Mouse (Mus musculus): ENCODE data around the gene Sox21.

Sox21 gene

GRCm38 (mm10) chr14:118225061-118225743 is 11.6 kb downstream of the Sox21 start:
- no peak for DNase-seq

DNA sequence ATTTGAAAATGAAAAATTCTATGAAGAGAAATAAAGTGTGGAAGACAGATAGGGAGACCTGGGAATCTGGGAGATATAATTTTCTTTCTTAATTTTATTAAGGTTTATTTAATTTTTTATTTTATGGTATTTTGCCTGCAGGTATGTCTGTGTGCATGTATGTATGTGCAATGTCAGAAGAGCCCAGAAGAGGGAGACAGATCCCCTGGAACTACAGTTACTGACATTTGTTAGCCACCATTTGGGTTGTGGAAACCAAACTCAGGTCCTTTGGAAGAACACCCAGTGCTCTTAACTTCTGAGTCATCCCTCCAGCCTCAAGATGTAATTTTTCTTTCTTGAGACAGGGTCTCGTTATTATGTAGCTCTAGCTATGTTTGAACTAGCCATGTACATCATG is 15.9 kb downstream of the Sox21 start:
- peak; percentile 14 for DNase-seq

- no peak for DNase-seq
Observed at GRCm38 (mm10) chr14:118216826-118217225, 20.0 kb downstream of the Sox21 start.

- DNase-seq, result peak; percentile 71
Observed at GRCm38 (mm10) chr14:118212188-118212804, 24.5 kb downstream of the Sox21 start.

- DNase-seq, result peak; percentile 75
Observed at GRCm38 (mm10) chr14:118209642-118210041, 27.2 kb downstream of the Sox21 start.

GRCm38 (mm10) chr14:118207347-118207746 is 29.5 kb downstream of the Sox21 start:
- DNase-seq, result no peak

DNA sequence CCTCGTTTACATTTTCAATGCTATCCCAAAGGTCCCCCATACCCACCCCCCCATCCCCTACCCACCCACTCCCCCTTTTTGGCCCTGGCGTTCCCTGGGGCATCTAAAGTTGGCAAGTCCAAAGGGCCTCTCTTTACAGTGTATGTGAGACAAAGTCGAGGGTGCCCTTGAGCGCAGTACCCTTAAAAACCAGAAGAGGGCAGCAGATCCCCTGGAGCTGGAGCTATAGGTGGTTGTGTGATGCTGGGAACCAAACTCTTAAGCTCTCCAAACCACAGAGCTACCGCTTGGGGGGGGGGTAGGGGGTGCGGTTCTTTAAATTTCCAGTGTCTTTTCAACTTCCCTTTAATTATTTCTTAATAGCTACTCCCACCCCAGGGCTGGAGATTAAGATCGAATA is 33.8 kb downstream of the Sox21 start:
- DNase-seq, result no peak

DNA sequence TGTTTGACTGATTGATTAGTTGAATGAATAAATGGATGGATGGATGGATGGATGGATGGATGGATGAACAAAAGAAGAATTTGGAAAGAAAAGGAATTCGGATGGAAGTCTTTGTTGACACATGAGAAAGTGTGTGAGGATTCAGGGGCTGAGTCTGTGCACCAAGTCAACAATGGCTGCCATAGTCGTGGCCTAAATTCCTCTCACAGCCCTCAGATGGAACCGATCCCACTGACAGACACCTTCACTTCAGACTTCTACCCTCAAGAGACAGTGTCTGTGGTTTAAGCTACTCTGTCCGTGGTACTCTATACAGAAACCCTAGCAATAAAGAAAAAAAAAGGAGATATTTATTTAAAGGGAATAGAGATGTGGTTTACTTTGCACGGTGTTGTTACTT is 34.8 kb downstream of the Sox21 start:
- DNase-seq, result no peak

DNA sequence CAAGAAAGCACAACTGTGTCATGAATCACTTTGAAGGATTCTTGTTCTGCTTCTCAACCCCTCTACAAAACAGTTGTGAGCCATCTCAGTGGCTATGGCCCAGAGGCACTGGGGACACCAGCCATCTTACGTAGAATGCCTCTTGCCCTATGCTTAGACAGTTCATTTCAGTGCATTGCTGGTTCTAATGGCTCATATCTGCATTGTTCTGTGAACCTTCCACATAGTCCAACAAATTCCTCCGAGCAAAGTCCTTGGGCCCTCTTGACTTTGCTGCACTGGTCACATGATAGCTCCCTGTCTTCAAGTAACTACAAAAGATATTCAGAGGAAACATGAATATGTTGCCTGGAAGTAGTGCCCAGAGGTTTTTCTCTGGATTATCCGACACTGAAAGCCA is 36.1 kb downstream of the Sox21 start:
- DNase-seq, result no peak

DNA sequence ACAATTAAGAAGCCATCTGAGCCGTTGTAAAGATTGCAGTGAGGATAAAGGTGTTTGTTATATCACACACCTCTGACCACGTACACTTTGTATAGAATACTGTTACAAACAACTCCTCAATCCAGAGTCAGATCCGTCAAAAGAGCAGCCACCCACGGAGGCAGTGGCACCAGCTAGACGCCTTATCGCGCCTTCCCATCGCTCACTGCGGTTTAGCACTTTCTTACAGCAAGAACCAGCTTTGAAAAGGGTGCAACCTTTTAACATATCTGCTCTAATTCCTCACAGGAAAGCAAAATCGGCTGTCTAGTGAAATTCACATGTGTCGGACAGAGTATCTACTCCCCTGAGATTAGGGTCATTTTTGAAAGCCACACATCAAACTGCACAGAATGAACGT is 39.8 kb downstream of the Sox21 start:
- DNase-seq, result no peak

GRCm38 (mm10) chr14:118194219-118194914 is 42.5 kb downstream of the Sox21 start:
- DNase-seq, result no peak

DNA sequence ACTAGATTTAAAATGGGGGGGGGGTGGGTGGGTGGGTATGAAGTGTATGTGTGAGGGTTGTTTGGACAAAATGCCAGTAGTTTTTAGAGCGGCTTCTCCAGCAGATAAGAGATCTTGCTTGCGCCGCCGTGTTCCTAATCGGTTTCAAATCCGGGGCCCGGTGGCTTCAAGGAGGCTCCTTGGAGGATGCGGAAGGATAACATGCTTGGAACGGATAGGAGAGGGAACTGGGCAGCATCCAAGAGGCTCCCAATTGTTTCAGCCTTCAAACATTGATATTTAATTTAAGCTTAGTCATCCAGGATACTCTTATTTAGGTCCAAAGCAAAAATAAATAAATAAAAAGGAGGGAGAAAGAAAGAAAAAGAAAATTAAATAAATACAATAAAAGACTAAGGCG is 43.2 kb downstream of the Sox21 start:
- DNase-seq, result no peak

DNA sequence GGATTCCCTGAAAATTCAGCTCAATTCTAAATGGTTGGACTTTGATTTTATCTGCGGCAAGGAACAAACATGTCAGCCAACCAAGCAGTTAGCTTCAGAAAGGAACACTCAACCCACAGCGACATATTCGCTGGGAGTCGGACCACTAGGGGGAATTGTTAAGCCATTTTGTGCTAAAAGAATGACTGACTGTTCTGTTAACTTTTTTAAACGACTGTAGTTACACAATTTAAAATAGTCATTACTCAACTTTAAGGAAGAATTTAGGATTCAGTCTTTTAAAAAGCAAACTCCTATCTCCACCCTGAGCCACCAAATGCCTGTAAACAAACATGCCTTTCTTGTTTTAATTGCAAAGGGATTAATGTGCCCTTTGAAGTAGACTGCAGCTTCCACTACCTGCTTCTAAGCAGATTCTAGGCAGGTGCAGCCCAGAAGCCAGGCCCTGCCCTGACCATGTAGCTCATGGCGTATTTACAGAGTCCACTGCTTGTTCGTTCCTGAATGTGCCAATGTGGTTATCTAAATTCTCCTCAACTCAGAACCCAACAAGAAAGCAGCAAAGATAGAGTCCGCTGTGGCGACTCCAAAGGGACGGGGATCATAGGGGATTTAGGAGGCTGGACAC is 43.7 kb downstream of the Sox21 start:
- DNase-seq, result no peak

DNA sequence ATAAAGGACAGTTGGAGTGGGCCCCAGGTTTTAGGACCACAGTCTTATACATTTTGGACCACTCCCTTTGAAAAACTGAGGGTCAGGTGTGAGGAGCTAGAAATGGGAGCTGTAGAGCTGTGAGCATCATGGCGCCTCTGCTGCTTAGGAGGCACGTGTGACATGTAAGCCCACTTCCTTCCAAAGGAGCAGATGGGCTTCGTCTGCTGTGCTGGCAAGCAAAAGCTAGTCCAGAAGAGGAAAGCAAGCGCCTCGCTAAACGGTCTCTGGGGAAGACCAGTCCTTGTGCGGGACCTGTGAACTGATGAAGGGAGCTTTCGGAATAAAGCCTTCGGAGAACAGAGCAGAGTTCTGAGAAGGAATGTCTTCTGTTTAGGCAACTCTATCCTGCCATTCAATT is 45.4 kb downstream of the Sox21 start:
- DNase-seq, result no peak

Measured in retina, postnatal 1 day (tissue).